Mouse (Mus musculus) lung, postnatal 0 days (tissue): ENCODE data around the gene Zscan25.

Source experiments
- CTCF ChIP-seq: IDR thresholded peaks from 2 replicates; pipeline ENCODE4 v1.5.1; 2016; ENCODE audit warnings: antibody characterized with exemption, mild to moderate bottlenecking
- EP300 ChIP-seq: IDR thresholded peaks from 2 replicates; pipeline ENCODE4 v1.6.1; 2016; ENCODE audit warnings: antibody characterized with exemption, mild to moderate bottlenecking, control low read depth

DNA sequence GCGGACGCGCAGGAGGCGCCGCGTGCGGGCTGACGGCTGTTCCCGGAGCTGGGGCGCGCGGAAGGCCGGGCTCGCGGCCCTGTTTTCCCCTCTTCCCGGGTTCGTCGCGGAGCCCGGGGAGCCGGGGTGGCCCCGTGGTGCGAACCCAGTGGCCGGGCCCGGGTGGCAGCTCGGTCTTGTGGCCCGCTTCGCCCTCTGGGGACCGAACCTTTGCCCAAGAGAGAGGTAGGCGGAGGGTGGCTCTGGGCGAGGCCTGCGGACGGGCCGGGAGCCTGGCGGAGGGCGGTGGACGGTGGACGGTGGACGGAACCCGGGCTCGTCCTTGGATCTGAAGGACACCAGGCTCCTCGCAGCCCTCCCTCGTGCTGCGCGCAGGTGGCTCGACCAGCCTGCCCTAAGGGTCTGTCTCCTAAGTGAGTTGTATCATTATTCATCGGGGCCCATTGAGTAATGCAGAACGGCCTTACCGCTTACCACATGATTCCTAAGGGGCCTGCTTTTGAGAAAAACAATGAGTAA is 48.3 kb upstream of the Zscan25 start:
- TF ChIP-seq EP300 (no peak), CTCF (no peak)
